Mouse (Mus musculus) brain, adult 2 months (tissue): ENCODE results near the gene Zfp324.
A peak's percentile ranks its signal among the peaks of the same experiment; 100 is the strongest.
"Not testable (repeated sequence)": the region's sequence is repeated elsewhere in the genome, so short reads cannot be mapped to it uniquely, and the experiment has no call there.

Experiments used
- DNase-seq: peaks from one replicate; pipeline ENCODE4 v3.0.0; 2011; ENCODE audit warnings: low read depth, low spot score

Zfp324 gene

GRCm38 (mm10) chr7:12965678-12966091 lies at the start of gene Zfp324:
Gene Zfp324, plus strand, starts transcription at chr7:12965838.
- peak; percentile 98 for DNase-seq

- not testable (repeated sequence) for DNase-seq
Observed at GRCm38 (mm10) chr7:12920495-12920894, 45.1 kb upstream of the Zfp324 start.

GRCm38 (mm10) chr7:12921318-12921704 lies 44.3 kb upstream of the Zfp324 start:
- peak; percentile 90 for DNase-seq

GRCm38 (mm10) chr7:12921705-12922465 lies 43.8 kb upstream of the Zfp324 start, which contains the start of gene Rps5:
Gene Rps5, plus strand, starts transcription at chr7:12922290.
- peak; percentile 100 for DNase-seq

GRCm38 (mm10) chr7:12922729-12923128 lies 42.9 kb upstream of the Zfp324 start:
- DNase-seq, result no peak

- peak; percentile 61 for DNase-seq
Observed at GRCm38 (mm10) chr7:12926316-12926715, 39.3 kb upstream of the Zfp324 start.

- DNase-seq, result no peak
Observed at GRCm38 (mm10) chr7:12927191-12927680, 38.4 kb upstream of the Zfp324 start, which contains the start of gene Rnf225. Gene Rnf225, plus strand, starts transcription at chr7:12927416.

GRCm38 (mm10) chr7:12927693-12928589 lies 37.7 kb upstream of the Zfp324 start:
- DNase-seq, result peak; percentile 70

- no peak for DNase-seq
Observed at GRCm38 (mm10) chr7:12933615-12934140, 32.0 kb upstream of the Zfp324 start.

- no peak for DNase-seq
Observed at GRCm38 (mm10) chr7:12934808-12935207, 30.8 kb upstream of the Zfp324 start.

GRCm38 (mm10) chr7:12937254-12937803 lies 28.3 kb upstream of the Zfp324 start:
- DNase-seq, result not testable (repeated sequence)

- DNase-seq, result no peak
Observed at GRCm38 (mm10) chr7:12940599-12940998, 25.0 kb upstream of the Zfp324 start.

- peak; percentile 22 for DNase-seq
Observed at GRCm38 (mm10) chr7:12943488-12943887, 22.1 kb upstream of the Zfp324 start.

- DNase-seq, result peak; percentile 99
Observed at GRCm38 (mm10) chr7:12949032-12949871, 16.4 kb upstream of the Zfp324 start.

GRCm38 (mm10) chr7:12949872-12950229 lies 15.8 kb upstream of the Zfp324 start:
- DNase-seq, result no peak

- DNase-seq, result peak; percentile 52
Observed at GRCm38 (mm10) chr7:12954896-12955295, 10.7 kb upstream of the Zfp324 start.

GRCm38 (mm10) chr7:12957511-12957910 lies 8.1 kb upstream of the Zfp324 start:
- DNase-seq, result no peak

- no peak for DNase-seq
Observed at GRCm38 (mm10) chr7:12958948-12959347, 6.7 kb upstream of the Zfp324 start.

- no peak for DNase-seq
Observed at GRCm38 (mm10) chr7:12959718-12960117, 5.9 kb upstream of the Zfp324 start.

GRCm38 (mm10) chr7:12961511-12962141 lies 4.0 kb upstream of the Zfp324 start:
- DNase-seq, result peak; percentile 95
